Mouse (Mus musculus) MEL (cell line): ENCODE data around the gene B3galt6. TPM values are rescaled to one million over a fixed set of nuclear protein-coding genes. Genes with fewer than 3 reads are reported as not detected.

Experiments
- DNase-seq: peaks from one replicate; pipeline ENCODE4 v3.0.0; 2011; ENCODE audit warnings: low read depth, low spot score
- H3K27ac ChIP-seq: 2 replicates; pipeline ENCODE4 v1.5.1; 2012; ENCODE audit warnings: low read depth, mild to moderate bottlenecking, control low read depth, low read length, moderate library complexity; ENCODE audit not compliant: control insufficient read depth
- H3K27me3 ChIP-seq, 2 experiments: fragments of 150-350 bp in 1 of 2; sonication (generic) in 1 of 2; 2 replicates each; pipeline ENCODE4 v1.6.1; 2012; ENCODE audit warnings: low read length in 2 of 2, mild to moderate bottlenecking in 2 of 2, improper control_type of control experiment in 1 of 2, moderate library complexity in 1 of 2; ENCODE audit not compliant: insufficient read depth in 2 of 2, control insufficient read depth in 1 of 2
- H3K36me3 ChIP-seq, 2 experiments: 2 replicates each; pipeline ENCODE4 v1.6.1; 2012 to 2014; ENCODE audit warnings: low read length in 2 of 2, improper control_type of control experiment in 1 of 2, inconsistent platforms in 1 of 2, mild to moderate bottlenecking in 1 of 2; ENCODE audit not compliant: insufficient read depth in 2 of 2, control insufficient read depth in 1 of 2
- H3K4me1 ChIP-seq, 2 experiments: fragments of 150-350 bp in 1 of 2; sonication (generic) in 1 of 2; 2 replicates each; pipeline ENCODE4 v1.6.1; 2012; ENCODE audit warnings: low read length in 2 of 2, improper control_type of control experiment in 1 of 2, mild to moderate bottlenecking in 1 of 2; ENCODE audit not compliant: insufficient read depth in 2 of 2, control insufficient read depth in 1 of 2
- H3K4me3 ChIP-seq, 2 experiments: fragments of 150-350 bp in 1 of 2; sonication (generic) in 1 of 2; 2 replicates each; pipeline ENCODE4 v1.5.1; 2012; ENCODE audit warnings: low read depth in 2 of 2, low read length in 2 of 2, mild to moderate bottlenecking in 2 of 2, moderate library complexity in 2 of 2, control low read depth in 1 of 2, improper control_type of control experiment in 1 of 2; ENCODE audit not compliant: control insufficient read depth in 1 of 2, insufficient read depth in 1 of 2
- H3K79me2 ChIP-seq: 2 replicates; pipeline ENCODE4 v1.6.1; 2012; ENCODE audit warnings: mild to moderate bottlenecking, low read length, moderate library complexity; ENCODE audit not compliant: control insufficient read depth, poor library complexity, insufficient read depth
- H3K9ac ChIP-seq: 2 replicates; pipeline ENCODE4 v1.6.1; 2012; ENCODE audit warnings: low read depth, mild to moderate bottlenecking, control low read depth, low read length, moderate library complexity; ENCODE audit not compliant: control insufficient read depth, poor library complexity, severe bottlenecking
- H3K9me3 ChIP-seq: fragments of 150-350 bp; sonication (generic); replicated peaks from 2 replicates; pipeline ENCODE4 v1.6.1; 2012; ENCODE audit warnings: mild to moderate bottlenecking, low read length, improper control_type of control experiment, moderate library complexity; ENCODE audit not compliant: insufficient read depth
- BHLHE40 ChIP-seq: IDR thresholded peaks from 2 replicates; pipeline ENCODE4 v1.6.1; 2012; ENCODE audit warnings: low read depth, mild to moderate bottlenecking, inconsistent platforms, low read length, improper control_type of control experiment, borderline replicate concordance
- CHD1 ChIP-seq: IDR thresholded peaks from 2 replicates; pipeline ENCODE4 v1.6.1; 2012; ENCODE audit warnings: low read depth, mild to moderate bottlenecking, inconsistent platforms, low read length, improper control_type of control experiment
- CHD2 ChIP-seq: IDR thresholded peaks from 2 replicates; pipeline ENCODE4 v1.6.1; 2011; ENCODE audit warnings: low read length, improper control_type of control experiment
- CTCF ChIP-seq, 3 experiments: IDR thresholded peaks in 2 of 3; conservative IDR thresholded peaks in 1 of 3; 2 replicates each; pipeline ENCODE4 v1.5.1; 2011 to 2012; ENCODE audit warnings: low read length in 3 of 3, low read depth in 2 of 3, mild to moderate bottlenecking in 2 of 3, improper control_type of control experiment in 1 of 3, inconsistent platforms in 1 of 3, mixed read lengths in 1 of 3, moderate library complexity in 1 of 3; ENCODE audit not compliant: control insufficient read depth in 1 of 3, insufficient read depth in 1 of 3, poor library complexity in 1 of 3, severe bottlenecking in 1 of 3
- E2F4 ChIP-seq: IDR thresholded peaks from 2 replicates; pipeline ENCODE4 v1.6.1; 2011; ENCODE audit warnings: low read depth, low read length, improper control_type of control experiment, borderline replicate concordance
- ELF1 ChIP-seq: IDR thresholded peaks from 2 replicates; pipeline ENCODE4 v1.6.1; 2014; ENCODE audit warnings: low read depth, mild to moderate bottlenecking, inconsistent platforms, low read length, improper control_type of control experiment, moderate library complexity
- EP300 ChIP-seq, 2 experiments: IDR thresholded peaks; 2 replicates each; pipeline ENCODE4 v1.6.1; 2011; ENCODE audit warnings: improper control_type of control experiment in 2 of 2, low read length in 2 of 2, low read depth in 1 of 2, mild to moderate bottlenecking in 1 of 2
- ETS1 ChIP-seq: IDR thresholded peaks from 2 replicates; pipeline ENCODE4 v1.6.1; 2012; ENCODE audit warnings: low read depth, mild to moderate bottlenecking, inconsistent platforms, low read length, improper control_type of control experiment, moderate library complexity
- GABPA ChIP-seq: IDR thresholded peaks from 2 replicates; pipeline ENCODE4 v1.6.1; 2012; ENCODE audit warnings: low read depth, mild to moderate bottlenecking, inconsistent platforms, low read length, improper control_type of control experiment, moderate library complexity
- HCFC1 ChIP-seq: IDR thresholded peaks from 2 replicates; pipeline ENCODE4 v1.6.1; 2012; ENCODE audit warnings: low read depth, mild to moderate bottlenecking, inconsistent platforms, low read length, improper control_type of control experiment, moderate library complexity
- MAX ChIP-seq: IDR thresholded peaks from 2 replicates; pipeline ENCODE4 v1.6.1; 2011; ENCODE audit warnings: low read length, improper control_type of control experiment
- MXI1 ChIP-seq: IDR thresholded peaks from 2 replicates; pipeline ENCODE4 v1.6.1; 2011; ENCODE audit warnings: mild to moderate bottlenecking, low read depth, low read length, improper control_type of control experiment
- MYC ChIP-seq: IDR thresholded peaks from 2 replicates; pipeline ENCODE4 v1.6.1; 2011; ENCODE audit warnings: low read depth, mild to moderate bottlenecking, low read length, improper control_type of control experiment, moderate library complexity
- NELFE ChIP-seq: IDR thresholded peaks from 2 replicates; pipeline ENCODE4 v1.6.1; 2011; ENCODE audit warnings: low read depth, low read length, improper control_type of control experiment
- NRF1 ChIP-seq: IDR thresholded peaks from 2 replicates; pipeline ENCODE4 v1.6.1; 2014; ENCODE audit warnings: low read depth, mild to moderate bottlenecking, inconsistent platforms, low read length, improper control_type of control experiment, moderate library complexity; ENCODE audit not compliant: poor library complexity, insufficient read depth, severe bottlenecking
- POLR2A ChIP-seq, 2 experiments: IDR thresholded peaks; 2 replicates each; pipeline ENCODE4 v1.6.1; 2011 to 2012; ENCODE audit warnings: low read length in 2 of 2, mild to moderate bottlenecking in 2 of 2, control low read depth in 1 of 2, improper control_type of control experiment in 1 of 2, low read depth in 1 of 2, moderate library complexity in 1 of 2; ENCODE audit not compliant: control insufficient read depth in 1 of 2, insufficient read depth in 1 of 2, poor library complexity in 1 of 2
- POLR2AphosphoS5 ChIP-seq: IDR thresholded peaks from 2 replicates; pipeline ENCODE4 v1.6.1; 2012; ENCODE audit warnings: low read depth, borderline replicate concordance, mild to moderate bottlenecking, inconsistent platforms, low read length, moderate library complexity, mixed read lengths
- SIN3A ChIP-seq: IDR thresholded peaks from 2 replicates; pipeline ENCODE4 v1.6.1; 2012; ENCODE audit warnings: low read length, improper control_type of control experiment, inconsistent platforms
- SMC3 ChIP-seq: IDR thresholded peaks from 2 replicates; pipeline ENCODE4 v1.6.1; 2011; ENCODE audit warnings: low read depth, low read length, improper control_type of control experiment
- TAL1 ChIP-seq: IDR thresholded peaks from 2 replicates; pipeline ENCODE4 v1.6.1; 2012; ENCODE audit warnings: mild to moderate bottlenecking, inconsistent platforms, low read length, moderate library complexity, mixed read lengths
- TBP ChIP-seq: IDR thresholded peaks from 2 replicates; pipeline ENCODE4 v1.8.0; 2011; ENCODE audit warnings: low read depth, low read length, improper control_type of control experiment
- TCF12 ChIP-seq: IDR thresholded peaks from 2 replicates; pipeline ENCODE4 v1.6.1; 2014; ENCODE audit warnings: low read depth, mild to moderate bottlenecking, inconsistent platforms, low read length, improper control_type of control experiment, moderate library complexity
- USF1 ChIP-seq: IDR thresholded peaks from 2 replicates; pipeline ENCODE4 v1.6.1; 2014; ENCODE audit warnings: low read depth, mild to moderate bottlenecking, inconsistent platforms, low read length, improper control_type of control experiment, moderate library complexity
- ZKSCAN1 ChIP-seq: IDR thresholded peaks from 2 replicates; pipeline ENCODE4 v1.6.1; 2012; ENCODE audit warnings: low read depth, mild to moderate bottlenecking, inconsistent platforms, low read length, improper control_type of control experiment, moderate library complexity
- ZMIZ1 ChIP-seq: IDR thresholded peaks from 2 replicates; pipeline ENCODE4 v1.6.1; 2012; ENCODE audit warnings: low read depth, mild to moderate bottlenecking, inconsistent platforms, low read length, improper control_type of control experiment, moderate library complexity
- polyA plus RNA-seq, 2 experiments: library from polyadenylated mRNA; stranded (reverse) in 1 of 2; unstranded in 1 of 2; fragments of >175 nt in 1 of 2; fragments of >200 nt in 1 of 2; gene quantifications; 2 replicates each; pipeline versions ENCODE4 v1.2.1 to v1.2.4; 2012; ENCODE audit warnings: low replicate concordance in 2 of 2, low read depth in 1 of 2; ENCODE audit not compliant: insufficient read length in 2 of 2, insufficient read depth in 1 of 2, missing spikeins in 1 of 2
- total RNA-seq: library from RNA; depleted of rRNA; stranded (reverse); fragments of 300-350 nt; gene quantifications from 2 replicates; pipeline ENCODE4 v1.2.3, GENCODE M21; 2012; rRNA removed

Gene B3galt6
- total RNA-seq (6.6 and 9.1 TPM in 2 replicates), polyA plus RNA-seq (1 to 10 TPM in 1 of 2 experiments, not detected in 1; 3.8 TPM)

- H3K27ac ChIP-seq, result peak within 1 kb of the TSS; percentile 97
- H3K36me3 ChIP-seq, result peaks cover 7 to 38% of the 10 kb centered on the region in 2 experiments
- H3K9ac ChIP-seq, result peak within 1 kb of the TSS; percentile 99
- peak within 1 kb of the TSS; percentile 81 to 98 for H3K4me3 ChIP-seq
- no peak for TF ChIP-seq GABPA
- no peak for TF ChIP-seq CHD1
- peak; percentile 62; the same call in 1 of the 2 replicates for TF ChIP-seq HCFC1
- peak; percentile 59 for TF ChIP-seq SIN3A
- peak; percentile 97 for TF ChIP-seq MYC
- TF ChIP-seq BHLHE40, result no peak
- TF ChIP-seq ETS1, result no peak; the same call in 1 of the 2 replicates
- 0 out of 2 replicates have a peak, but pooled peaks have one; percentile 35 for TF ChIP-seq POLR2AphosphoS5
- TF ChIP-seq USF1, result peak; percentile 77
- TF ChIP-seq ELF1, result peak; percentile 12; the same call in 1 of the 2 replicates
- TF ChIP-seq NELFE, result peak; percentile 76
- peak in 2 of 3 experiments; percentile 45 to 66; a peak in 5 of 6 replicates for TF ChIP-seq CTCF (IDR thresholded peaks at IDR 0.05 in 2 of 3, conservative IDR thresholded peaks at IDR 0.05 in 1 of 3; ENCODE audit: control insufficient read depth in 1 of 3, insufficient read depth in 1 of 3, low read depth in 2 of 3, low read length in 3 of 3, poor library complexity in 1 of 3, severe bottlenecking in 1 of 3)
- peak; percentile 77 for TF ChIP-seq NRF1
- TF ChIP-seq MAX, result peak; percentile 98
- TF ChIP-seq MXI1, result peak; percentile 98
- TF ChIP-seq ZMIZ1, result peak; percentile 33; the same call in 1 of the 2 replicates
- TF ChIP-seq POLR2A (IDR thresholded peaks at IDR 0.05; ENCODE audit: control insufficient read depth in 1 of 2, insufficient read depth in 1 of 2, low read depth in 1 of 2, low read length in 2 of 2, poor library complexity in 1 of 2), result peak; percentile 81 to 83
- DNase-seq, result peak; percentile 90
- no peaks in the 10 kb centered on the region for H3K27me3 ChIP-seq
- H3K9me3 ChIP-seq, result no peaks in the 10 kb centered on the region
- H3K79me2 ChIP-seq, result peaks cover 51% of the 10 kb centered on the region
- H3K4me1 ChIP-seq, result peaks cover 7 to 39% of the 10 kb centered on the region in 2 experiments
Measured at GRCm38 (mm10) chr4:155992241-155992905, at the start of gene B3galt6, which contains the start of gene Sdf4. TSS of gene B3galt6 (minus strand) at chr4:155992649. TSS of gene Sdf4 (plus strand) at chr4:155992872.

GRCm38 (mm10) chr4:156034901-156035300 lies 42.5 kb upstream of the B3galt6 start:
- TF ChIP-seq NRF1 (no peak), CHD1 (no peak), E2F4 (no peak), TCF12 (no peak), USF1 (no peak), CHD2 (no peak), SMC3 (no peak), POLR2A (IDR thresholded peaks at IDR 0.05; ENCODE audit: control insufficient read depth in 1 of 2, insufficient read depth in 1 of 2, low read depth in 1 of 2, low read length in 2 of 2, poor library complexity in 1 of 2) (no peak), EP300 (IDR thresholded peaks at IDR 0.05; ENCODE audit: low read depth in 1 of 2, low read length in 2 of 2) (no peak), ZKSCAN1 (no peak), TBP (no peak), TAL1 (no peak), MYC (no peak)
- Histone ChIP-seq H3K27ac (no peak overlapping the region), H3K4me1 (peaks cover 11 to 21% of the 10 kb centered on the region in 2 experiments), H3K4me3 (no peak overlapping the region), H3K79me2 (no peaks in the 10 kb centered on the region), H3K27me3 (no peaks in the 10 kb centered on the region), H3K9me3 (no peaks in the 10 kb centered on the region), H3K36me3 (peaks cover 0 to 12% of the 10 kb centered on the region in 2 experiments; a peak in 2 of 4 replicates), H3K9ac (no peak overlapping the region)
- DNase-seq, result no peak
